Mouse (Mus musculus) embryo, embryonic 10.5 days (tissue): ENCODE measurements at regions not wholly inside any gene's neighbourhood (a gene's known extent, or its start where the extent isn't known, plus 50 kb on each side); places are given as distances from the start of the nearest gene placed in this dataset.

Source experiments
- DNase-seq: peaks from one replicate; pipeline ENCODE4 v3.0.0-alpha.2; 2015; ENCODE audit warnings: low spot score

DNA sequence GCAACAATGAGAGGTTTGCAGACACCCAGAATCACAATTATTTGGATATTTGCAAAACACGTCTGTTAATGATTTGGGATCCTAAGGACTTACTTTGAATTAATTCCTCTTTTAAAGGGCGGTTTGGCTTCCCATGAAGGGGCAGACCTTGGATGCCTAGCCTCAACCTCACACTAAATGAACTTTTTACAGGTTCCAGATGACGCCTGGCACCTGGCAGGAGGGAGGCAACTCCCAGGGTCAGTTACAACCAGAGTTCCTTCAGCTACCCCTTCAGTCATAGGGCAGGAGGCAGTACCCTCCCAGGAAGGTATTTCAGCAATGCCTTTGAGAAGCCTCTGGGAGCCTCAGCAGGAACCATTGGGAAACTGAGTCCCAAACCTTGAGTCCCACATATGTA is 57.9 kb upstream of the Stx18 start:
- DNase-seq, result no peak

DNA sequence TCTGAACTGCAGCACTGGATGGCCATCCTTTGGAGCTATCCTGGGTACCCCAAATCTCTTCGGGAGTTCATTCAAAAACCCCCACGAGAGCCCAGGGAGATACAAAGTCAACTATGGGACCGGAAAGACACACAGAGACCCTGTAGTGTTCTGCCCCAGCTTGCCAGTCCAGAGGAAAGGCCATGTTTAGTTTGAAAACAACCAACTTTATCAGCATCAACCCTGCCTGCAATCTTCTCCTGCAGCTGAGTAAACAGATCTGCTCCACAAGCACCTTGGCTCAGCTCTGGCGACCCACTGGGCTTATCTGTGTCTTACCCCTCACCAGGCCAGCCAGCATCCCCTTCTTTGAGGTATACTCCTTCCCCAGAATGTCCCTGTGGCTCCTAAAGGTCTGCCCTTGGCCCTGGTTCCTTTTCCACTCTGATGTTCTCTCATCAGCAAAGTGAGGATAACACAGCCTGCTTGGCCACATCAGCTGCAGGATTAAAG is 61.6 kb upstream of the Stx18 start:
- no peak for DNase-seq

DNA sequence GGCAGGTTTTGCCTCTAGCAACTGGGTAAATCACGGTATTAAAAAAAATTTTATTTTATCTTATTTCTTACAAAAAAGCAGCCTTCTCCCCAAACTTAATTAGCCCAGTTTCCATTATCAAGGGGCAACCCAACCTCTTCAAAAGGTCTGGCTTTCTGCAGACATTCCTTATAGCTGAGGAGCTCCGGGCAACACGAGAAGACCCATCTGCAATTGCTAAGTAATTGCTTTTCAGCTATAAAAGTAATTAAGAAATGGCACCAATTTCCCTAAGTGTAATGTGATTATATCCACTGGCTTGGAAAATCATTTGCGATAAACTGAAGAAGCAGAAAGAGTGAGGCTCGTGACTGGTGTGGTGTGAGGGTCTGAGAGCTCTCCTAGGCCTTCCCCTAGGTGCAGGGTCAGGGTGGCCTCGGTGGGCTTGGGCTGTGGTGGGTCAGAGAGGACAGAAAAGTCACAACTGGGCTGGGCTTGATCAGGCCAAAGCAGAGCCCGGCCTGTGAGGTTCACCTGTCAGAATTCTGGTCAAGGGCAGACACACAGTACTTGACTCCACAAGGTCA is 65.5 kb upstream of the Stx18 start:
- DNase-seq, result no peak

DNA sequence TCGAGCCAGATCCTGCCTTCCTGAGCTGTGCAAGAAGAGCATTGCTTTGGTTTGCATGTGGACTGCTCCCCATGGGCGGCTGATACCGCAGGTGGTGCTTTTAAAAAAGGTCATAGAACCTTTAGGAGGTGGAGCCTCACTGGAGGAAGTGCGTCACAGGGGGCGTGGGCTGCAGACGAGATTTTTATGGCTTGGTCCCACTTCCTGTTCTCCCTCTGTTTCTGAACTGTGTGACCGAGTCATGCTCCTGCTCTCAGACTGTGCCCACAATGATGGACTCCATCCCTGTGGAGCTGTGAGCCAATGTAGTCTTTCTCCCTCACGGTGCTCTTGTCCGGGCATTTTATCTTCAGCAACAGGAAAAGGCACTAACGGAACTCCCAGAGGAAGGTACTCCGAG is 66.8 kb upstream of the Stx18 start:
- no peak for DNase-seq

DNA sequence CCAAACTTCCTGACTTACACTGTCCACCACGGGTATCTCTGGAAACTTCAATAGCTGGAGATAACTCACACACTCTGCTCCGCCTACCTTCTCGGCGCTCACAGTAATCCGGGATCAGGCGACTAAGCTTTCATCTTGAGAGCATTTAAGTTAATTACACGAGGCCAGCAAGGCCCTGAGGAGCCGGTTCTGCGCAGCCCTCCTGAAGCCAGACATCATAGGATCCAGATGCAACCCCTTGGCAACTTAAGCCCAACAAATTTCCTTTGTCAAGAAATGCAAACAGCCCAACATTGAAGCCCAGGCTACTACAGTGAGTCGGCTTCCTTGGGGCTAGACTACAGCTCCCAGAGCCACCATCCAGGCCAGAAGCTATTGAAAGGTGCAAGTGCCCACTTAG is 69.9 kb upstream of the Stx18 start:
- DNase-seq, result peak; percentile 69

DNA sequence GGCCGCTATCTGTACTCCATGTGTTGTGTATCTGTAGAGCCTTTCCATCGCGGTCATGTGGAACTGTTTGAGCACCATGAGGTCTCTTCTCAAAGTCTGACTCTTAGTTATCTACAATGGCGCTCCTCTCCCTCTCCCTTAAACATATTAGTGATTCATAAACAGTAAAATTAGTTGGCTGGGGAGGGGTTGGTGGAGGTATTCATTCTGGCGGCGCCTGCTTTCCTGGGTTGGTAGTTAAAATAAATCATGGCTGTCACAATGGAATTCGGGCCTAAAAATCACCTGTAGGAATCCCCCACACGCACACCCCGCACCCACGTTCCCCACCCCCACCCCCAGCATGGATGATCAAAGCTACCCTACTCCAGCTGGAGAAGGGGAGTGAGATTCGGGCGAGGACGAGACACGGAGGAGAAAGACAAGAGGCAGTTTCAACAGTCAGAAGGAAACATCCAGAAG is 70.6 kb upstream of the Stx18 start:
- no peak for DNase-seq

DNA sequence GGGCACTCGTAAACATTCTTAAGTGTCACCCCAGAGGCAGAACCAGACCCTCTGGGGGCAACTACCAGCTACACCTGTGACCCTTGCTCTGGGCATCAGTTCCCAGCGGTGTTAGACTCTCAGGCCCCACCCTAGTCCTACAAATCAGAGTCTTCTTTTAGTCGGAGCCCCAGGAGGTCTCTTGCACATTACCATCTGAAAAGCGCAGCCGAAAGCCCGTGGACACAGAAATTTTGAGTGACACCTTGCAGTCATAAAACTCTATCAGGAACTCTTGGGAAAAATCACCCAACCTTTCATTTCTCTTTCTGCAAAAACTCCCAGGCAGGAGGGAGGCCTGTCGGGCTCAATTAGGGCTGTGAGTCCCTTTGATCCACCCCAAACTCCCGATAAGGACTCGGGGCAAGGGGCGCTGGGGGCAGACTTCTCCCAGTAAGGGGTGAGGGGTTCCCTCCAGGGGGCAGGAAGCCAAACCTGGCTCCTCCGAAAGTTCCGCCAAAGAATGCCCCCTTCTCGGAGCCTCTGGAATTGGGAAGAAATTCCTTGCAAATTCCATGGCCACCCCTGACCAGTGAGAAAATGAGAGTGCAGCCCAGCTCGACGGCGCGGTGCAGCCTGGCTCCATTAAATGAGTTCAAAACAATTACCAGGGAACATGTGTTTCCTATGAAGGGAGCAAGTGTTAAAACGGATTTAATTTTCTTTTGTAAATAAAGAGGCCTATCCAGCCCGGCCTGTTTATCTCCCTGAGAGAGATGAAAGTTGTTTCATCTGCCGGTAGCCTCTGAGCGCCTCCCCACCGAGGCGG is 71.2 kb upstream of the Stx18 start:
- DNase-seq, result peak; percentile 72

DNA sequence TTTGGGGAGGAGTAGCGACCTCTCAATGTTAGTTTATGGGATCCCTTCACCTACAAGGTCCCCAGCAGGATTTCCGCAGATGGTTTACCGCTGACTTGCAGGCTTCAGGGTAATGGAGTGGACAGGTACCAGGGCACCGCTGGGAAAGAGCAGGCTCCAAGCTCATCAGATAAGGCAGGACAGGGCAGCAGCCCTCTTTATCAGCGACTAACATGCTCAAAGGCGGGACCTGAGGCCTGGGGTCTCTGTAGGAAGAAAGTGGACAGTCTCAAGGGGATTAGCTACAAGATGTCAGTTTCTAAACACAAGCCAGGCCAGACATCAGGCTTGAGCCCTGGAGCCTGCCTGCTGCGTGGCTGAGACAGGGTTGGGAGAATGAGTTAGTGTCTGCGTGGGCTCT is 74.9 kb upstream of the Stx18 start:
- no peak for DNase-seq

DNA sequence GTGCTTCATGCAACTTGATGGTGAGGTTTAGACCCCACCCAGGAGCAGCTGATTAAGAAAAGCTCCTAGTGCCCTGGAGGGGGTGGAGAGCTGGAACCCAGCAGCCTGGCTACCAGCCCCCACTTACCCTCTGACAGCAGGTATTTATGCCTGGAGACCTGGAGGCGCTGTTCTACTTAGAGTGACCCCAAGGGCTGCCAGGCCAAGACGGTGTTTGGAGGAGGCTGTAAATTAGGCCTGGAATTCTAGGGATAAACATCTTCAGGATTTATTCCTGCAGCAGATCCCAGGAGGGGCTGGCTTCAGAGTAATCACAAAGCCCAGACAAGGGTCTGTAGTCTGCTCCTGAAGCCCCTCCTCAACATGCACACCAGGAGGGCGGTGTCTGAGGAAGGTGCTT is 76.0 kb upstream of the Stx18 start:
- DNase-seq, result peak; percentile 42

DNA sequence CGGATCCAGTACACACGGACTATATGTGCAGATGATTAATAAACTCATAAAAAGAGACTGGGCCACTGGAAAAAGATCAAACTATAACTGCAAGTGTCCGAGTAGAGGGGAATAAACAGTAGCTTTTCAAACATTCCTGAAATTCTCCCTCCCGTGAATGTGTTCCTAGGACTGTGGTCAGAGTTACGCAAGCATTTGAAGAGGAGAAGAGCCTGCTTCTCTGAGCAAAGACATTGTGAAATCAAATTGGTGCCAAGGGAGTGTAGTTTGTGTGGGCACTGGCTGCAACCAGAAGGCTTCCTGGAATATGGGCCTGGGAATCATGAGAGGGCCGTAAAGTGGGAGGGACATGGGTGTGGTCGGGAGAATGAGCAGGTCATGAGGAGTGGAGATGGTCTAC is 78.3 kb upstream of the Stx18 start:
- DNase-seq, result no peak

DNA sequence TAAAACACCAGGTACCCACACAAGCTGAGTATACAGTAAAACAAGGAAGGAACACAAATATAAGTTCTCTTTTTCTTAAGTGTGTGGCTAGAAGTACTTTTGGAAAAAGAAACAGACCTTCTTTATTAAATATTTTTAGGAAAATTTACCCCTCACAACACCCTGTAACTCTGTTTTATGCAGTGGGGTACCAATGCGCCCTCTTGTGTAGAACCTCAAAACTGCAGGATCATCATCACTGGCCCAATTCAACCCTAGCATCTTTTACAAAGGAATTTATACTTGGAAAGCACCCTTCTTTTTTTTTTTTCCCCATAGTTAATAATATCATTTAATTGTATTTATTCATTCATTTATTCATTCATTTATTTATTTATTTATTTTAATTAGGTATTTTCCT is 86.4 kb upstream of the Stx18 start:
- DNase-seq, result peak; percentile 69

DNA sequence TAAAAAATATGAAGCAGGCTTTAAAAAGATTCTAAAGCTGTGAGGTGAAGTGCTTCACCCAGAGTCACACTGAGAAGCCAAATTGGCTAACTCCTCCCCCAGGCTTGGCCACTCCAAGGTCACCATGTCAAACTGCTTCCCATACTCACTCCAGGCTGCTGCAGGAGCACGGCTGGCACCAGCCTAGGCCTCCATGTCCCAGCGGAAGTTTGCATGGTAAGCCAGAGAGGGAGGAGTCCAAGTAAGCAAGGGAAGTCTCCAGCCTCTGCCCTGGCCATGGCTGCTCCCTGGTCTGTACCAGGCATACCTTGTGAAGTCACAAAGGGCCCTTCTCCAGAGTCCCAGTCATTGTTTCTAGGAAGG is 105.8 kb upstream of the Stx18 start:
- no peak for DNase-seq

DNA sequence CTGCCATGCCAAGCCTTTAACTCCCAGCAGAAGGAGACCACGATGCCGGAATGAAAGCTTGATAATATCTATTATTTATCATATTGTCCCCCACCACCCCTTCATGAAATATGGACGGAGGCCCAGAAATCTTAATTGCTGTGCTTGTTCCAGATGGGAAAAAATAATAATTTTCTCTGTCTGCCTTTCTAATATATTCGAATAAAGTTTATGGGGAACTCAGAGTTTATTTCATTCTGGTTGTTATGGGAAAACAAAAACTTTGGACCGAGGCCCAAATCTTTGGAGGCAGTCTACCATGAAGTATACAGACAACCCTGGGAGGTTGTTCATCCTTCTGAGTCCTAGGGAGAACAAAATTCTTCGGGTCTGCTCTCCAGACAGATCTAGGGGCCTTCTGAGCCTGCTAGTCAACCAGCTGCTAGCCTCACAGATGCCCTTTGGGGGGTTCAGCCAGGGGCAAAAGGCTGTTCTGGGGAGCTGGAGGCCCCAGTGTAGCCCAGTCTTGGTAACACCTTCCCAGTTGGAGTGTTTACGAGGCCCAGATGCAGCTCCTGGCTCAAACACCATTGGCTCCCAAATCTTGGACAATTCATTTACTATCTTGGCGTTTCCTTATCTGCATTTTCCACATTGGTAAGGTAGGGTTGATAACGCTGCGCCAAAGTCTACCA is 106.3 kb upstream of the Stx18 start:
- no peak for DNase-seq

DNA sequence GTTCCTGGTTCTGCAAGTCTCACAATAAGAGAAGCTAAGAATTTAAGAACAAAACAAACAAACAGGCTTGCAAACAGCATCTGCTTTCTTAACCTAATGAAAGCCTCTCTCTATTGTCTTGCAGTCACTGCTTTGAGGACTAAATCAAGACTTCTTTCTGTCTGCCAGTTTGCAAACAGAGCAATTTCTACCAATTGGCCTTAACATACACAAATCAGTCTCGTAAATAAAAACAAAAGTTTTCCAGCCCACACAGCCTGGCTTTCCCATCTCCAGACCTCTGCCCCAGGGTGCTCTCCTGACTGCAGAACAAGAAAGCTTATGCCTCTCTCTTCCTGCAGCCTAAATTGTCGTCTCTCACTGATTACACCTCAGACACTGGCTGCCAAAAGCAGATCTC is 96.1 kb upstream of the Msx1 start:
- DNase-seq, result no peak

DNA sequence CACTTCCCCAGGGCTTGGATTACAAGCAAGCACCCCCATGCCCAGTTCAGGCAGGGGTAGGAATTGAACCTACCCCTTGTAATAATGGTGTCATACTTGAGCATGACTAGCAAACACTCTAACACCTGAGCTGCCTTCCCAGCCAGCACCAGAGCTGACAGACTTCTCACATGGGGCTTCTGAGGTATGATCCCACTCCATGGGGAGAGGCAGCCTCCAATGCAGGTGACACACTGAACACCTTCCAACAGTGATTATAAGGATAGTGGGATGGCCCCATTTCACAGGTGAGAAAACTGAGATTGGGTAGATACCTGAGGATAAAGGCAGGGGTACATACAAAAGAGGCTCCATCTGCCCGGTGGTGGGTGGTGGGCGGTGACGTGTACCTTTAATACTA is 94.7 kb upstream of the Msx1 start:
- no peak for DNase-seq

DNA sequence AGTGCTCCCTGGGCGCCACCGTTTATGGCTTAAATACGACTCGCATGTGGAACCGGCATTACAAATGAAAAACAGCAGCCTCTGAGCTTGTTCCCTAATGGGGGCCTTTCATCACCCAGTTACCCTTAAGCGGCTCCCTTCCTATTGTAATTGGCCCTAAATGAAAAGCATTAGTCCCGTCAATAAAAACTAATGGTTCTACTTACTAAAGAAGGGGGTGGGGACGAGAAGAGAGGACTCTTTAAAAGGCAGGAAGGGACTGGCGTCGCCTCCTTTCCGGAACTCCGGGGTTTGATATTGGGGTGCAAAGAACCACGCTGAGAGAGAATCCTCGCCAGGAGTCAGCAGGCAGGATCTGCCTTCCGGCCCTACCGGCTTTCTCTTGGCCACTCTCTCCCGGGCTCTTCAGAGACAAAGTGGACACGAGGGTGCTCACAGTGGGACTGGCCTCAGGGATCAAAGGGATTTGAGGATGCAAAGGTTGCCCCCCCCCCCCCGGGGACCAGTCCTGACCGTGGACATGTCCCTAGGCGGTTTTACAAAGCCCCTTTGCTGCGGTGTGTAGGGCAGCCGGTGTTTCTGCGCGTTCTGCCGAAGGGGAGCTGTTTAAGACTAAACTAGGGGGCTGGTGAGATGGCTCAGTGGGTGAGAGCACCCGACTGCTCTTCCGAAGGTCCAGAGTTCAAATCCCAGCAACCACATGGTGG is 93.8 kb upstream of the Msx1 start:
- peak; percentile 73 for DNase-seq

DNA sequence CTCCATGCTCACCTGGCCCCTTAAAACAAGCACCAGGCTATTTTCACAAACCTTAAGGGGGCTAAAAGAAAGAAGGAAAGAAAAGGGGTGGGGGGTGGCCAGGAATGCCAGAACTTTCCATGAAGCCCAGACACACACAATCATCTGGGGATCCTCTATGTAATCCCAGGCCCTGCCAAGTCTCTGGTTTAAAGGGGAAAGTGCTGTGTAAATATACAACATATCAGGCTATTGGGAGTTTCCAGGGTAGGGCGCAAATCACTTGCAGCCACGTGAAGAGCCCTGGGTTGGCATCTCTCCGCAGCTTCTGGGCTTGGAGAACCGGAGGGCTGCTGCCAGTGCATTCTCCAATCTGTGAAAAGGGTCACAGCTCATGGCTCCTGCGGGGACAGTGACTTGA is 92.8 kb upstream of the Msx1 start:
- peak; percentile 18 for DNase-seq

DNA sequence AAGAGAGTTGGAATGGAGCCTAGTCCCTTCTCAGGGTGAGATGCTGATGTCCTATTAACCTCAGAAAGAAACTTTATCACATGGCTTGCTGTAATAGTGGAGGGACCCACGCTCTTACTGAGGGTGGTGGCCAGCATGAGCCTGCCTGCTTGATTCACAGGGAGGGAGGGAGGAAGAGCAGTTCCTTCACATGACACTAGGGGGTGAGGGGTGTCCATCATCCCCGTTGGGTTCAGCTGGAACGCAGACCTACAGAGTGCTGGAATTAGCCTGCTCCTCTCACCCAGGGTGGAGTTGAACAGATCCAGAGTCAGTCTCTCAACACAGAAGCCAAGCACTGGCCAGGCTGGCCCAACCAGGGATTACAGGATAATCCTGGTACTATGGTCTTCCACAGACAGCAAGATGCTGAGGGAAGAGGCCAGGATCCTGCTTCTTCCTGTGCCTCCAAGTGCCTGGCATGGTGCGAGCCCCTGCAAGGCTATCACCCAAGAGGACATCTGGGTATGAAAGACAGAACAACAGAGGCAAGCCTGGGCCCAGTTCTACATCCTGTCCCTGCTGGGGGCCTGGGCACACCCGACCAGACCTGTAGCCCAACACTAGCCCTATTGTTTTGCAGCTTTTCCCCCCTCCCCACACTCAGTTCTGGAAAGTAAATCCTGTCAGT is 80.4 kb upstream of the Msx1 start:
- DNase-seq, result peak; percentile 58

DNA sequence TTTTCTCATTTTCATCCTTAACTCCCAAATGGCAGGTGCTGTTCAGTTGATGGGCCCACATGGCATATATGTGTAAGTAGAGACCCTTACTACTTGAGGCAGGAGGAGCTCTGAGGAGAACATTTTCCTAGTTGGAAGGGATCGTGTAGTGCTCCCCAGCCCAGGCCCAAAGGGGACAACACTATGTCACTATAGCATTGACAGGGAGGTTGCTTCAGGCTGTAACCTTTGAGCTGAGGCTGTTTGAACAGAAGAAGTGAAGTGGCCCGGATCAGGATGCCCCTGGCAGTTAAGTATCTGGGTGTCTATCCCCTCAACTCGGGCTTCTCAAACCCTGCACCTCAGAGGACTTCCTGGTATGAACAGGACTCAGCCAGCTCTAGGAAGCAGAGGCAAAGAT is 79.5 kb upstream of the Msx1 start:
- DNase-seq, result no peak

DNA sequence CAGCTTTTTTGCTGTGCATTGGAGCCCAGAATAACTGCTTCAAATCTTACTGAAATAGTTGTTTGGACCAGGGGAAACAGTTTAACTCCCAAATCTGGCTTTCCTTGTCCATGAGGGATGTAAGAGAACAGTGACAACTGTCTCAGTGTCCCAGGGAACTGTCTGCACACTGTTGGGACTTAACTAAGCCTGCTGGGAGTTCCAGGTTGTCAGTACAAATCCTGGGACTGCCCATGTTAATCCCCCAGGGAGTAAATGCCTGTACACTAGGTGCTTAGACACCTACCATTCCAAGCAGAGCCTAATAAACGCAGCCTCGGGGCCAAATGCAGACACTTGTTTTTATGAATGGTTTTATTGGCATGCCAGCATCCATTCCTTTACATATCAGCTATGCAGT is 78.4 kb upstream of the Msx1 start:
- peak; percentile 4 for DNase-seq

DNA sequence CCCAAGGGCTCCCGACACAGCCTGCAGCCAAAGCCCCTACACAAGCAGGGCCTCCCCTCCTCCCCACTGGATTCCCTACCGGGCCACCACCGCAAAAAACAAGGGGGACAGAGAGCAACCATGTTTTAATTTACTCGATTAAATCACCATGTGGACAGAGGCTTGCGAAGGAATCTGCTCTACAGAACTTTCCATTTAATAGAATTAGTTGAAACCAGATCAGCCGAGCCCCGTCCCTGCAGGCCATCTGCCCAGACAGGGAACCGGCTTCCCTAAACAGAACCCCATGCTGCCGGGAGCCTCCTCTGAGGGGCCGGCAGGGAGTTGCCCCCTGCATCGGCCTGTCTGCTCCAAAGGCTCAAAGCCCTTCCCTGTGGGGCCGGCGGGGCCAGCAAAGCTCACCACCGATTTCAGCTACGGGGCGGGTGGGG is 77.5 kb upstream of the Msx1 start:
- DNase-seq, result peak; percentile 64

DNA sequence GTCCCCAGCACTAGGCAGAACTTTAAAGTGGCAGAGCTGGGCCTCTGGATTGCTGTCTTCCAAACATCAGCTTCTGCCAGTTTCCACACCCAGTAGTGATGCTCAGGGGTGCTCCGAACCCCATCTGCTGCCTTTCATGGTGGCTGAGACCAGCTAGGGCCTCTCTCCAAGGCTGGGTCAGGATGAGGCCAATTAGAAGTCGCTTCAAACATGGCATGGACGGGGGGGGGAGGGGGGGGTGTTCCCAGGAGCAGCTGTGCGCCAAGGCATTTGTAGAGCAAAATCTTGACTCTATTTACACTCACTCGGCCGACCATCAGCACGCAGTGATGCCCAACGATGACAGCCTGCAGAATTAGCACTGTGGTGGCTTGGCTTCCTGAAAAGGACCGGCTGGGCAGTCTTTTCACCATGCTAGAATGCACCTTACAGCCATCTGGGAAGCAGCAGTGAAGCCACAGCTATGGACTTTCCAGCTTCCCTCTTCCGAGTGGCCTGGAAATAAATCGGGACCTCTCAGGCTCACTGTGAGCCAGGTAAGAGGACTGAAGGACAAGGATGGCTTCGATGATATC is 73.7 kb upstream of the Msx1 start:
- no peak for DNase-seq
